Mouse (Mus musculus): ENCODE results near the gene Nova2.

Gene Nova2

DNA sequence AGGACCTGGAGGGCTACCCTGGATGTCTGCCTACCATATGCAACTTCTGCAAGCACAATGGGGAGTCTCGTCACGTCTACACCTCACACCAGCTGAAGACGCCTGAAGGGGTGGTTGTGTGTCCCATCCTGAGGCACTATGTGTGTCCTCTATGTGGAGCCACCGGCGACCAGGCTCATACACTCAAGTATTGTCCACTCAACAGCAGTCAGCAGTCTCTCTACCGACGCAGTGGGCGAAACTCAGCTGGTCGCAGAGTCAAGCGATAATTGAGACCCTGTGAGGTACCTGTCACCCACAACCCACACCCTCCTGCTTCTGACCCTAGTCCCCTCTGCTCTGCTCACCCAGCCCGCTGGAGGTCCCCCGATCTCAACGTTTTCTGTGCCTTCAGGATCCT, 62.1 kb downstream of the Nova2 start:
- no peak for DNase-seq

DNA sequence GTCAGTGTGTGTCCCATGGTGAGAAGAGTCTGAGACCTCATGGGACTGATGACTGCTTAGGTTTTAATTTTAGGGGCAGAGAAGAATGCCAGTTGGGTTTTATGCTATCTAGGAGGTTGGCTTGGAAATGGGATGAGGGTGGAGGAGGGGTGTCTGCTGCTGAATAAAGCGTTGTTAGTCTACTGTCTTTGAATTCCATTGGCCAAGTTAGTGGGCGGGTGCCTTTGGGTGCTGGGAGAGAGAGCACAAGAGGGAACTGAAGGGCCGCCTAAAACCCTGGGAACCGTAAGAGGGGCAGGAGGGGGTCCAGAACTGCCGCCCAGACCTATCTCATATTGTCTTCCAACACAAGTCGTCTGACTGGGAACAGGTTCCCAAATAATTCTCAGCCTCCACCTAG, 63.1 kb downstream of the Nova2 start:
- DNase-seq = no peak

DNA sequence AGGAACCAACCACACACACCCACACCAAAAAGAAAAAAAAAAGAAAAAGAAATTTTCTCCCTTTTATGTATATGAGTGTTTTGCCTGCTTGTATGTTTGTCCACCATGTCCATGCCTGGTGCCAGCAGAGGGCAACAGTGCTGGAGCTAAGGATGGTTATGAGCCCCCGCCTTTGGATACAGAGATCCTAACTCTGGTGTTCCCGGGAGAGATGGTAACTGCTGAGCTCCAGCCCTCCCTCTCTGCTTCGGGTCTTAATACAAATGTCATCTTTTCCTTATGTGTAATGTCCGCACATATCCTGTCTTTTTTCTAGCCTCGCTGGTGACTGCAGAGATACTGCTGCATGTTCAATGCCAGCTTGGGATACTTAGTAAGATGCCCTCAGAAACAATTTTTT, 64.3 kb downstream of the Nova2 start:
- peak; percentile 77 to 79 for DNase-seq

DNA sequence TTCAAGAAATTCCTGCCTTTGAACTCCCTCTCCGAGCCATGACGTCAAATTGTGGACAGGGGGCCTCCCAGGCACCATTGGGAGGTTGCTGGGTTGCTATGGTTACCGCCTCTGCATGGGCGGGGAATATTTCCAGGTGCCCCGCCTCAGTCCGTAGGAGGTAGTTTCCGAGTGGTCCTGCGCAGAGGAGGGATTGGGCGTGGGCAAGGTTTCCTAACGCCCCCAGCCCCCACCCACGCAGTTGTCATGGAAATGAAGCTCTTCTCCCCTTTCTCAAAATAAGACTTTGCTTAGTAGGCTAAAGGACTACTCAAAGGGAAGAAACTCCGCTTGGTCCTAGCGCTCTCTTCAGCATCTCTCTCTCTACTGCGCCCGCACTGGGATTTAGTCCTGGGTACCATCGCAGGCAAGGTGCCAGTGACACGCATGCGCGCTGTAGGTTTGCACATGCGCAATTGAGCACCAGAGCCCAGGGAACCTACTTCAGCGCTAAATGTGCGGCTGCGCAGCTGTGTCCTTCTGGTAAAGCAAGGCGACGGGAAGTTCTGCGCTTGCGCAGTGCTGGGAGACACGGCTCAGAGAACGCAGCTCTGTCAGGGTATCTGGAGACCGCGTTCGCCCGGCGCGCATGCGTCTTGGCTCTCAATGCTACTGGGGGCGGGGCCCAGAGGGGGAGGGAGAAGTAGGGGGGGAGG, 65.1 kb downstream of the Nova2 start, which contains the start of gene Mypop:
Gene Mypop, plus strand, starts transcription at position 645 of the 695 bp plus-strand sequence.
- DNase-seq = peak; percentile 99 to 100

DNA sequence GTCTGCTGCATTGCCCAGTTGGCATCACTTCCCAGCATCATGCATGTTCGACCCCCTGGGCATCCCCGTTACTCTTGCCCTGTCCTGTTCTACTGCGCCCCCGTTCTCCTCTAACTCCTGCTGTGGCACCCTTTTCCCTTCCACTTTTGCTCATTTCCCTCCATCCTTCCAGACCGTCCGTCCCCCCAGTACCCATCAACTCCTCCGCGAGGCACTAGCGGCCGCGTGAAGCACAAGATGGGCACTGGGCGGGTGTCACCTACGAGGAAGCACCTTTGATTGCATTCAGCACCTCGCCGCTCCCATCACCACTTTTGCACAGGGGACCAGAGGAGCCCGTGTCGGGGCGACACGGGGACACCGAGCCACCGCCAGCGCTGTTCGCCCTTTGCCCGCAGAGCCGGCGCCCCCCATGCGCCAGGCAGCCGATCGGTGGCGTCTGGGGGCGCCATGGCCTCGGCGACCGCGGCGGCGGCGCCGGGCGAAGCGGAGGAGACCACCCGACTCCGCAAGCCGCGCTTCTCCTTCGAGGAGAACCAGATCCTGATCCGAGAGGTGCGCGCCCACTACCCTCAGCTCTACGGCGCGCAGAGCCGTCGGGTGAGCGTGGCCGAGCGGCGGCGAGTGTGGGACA, 66.1 kb downstream of the Nova2 start:
- peak; percentile 69 to 75 for DNase-seq

DNA sequence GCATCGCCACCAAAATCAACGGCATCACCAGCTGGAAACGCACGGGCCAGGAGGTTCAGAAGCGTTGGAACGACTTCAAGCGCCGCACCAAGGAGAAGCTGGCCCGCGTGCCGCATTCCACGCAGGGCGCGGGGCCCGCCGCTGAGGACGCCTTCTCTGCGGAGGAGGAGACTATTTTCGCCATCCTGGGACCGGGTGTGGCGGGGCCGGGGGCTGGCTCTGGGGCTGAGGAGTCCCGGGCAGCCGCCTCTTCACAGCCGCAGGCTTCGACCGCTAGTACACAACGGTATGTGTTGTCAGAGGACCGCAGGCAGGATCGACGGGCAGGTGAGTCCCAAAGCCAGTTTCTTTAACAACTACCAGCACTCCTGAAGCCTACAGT, 66.6 kb downstream of the Nova2 start:
- DNase-seq = peak; percentile 63 to 68

DNA sequence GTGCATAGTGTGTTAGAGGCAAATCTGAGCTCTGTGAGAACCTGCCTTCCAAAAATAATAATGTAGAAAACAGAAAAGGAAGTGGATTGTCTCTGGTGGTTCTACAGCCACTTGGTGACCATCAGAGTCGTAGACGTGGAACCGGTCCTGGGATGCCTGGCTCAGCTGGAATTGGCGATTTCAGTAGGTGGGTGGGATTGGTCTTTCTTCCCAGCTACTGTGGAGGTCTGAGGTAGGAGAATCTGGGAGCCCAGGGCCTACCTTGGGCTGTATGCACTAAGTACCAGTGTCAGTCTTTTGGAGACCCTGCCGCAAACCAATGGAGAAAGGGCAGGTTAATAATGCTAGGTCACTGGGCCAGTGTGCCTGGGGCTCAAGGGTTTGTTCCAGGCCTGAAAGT, 67.3 kb downstream of the Nova2 start:
- DNase-seq = no peak

DNA sequence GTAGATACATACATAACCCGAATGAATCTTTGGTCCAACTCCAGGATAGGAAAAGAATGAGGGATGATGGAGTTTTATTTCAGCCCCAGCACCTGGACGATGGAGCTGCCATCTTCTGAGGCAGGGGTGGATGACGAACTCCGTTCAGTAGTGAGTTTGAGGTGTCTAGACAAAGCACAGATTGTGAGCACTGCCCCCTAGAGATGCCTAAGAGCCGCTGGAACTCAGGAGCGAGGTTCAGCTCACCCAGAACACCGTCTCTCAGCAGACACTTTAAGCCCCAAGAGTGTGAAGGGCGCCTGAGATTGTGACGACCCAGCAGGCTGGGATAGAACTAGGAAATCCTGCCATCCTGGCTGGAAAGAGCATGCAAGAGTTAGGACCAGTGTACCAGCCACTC, 73.1 kb downstream of the Nova2 start:
- no peak for DNase-seq

DNA sequence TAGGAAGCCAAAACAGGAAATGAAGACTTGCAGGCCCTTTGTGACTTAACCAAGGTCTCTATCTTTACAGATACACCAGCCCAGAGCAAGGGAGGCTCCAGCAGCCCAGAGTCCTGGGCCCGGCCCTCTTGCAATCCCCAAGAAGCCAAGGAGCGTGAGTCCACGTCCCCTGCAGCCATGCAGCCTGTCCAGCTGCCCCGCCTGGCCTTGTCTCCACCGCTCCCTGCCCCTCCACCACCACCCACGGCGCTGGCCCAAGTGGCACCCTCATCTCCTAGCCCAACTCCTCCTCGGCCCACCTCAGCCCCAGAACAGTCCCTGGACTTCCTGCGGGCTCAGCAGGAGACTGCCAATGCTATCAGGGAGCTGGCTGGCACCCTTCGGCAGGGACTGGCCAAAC, 74.7 kb downstream of the Nova2 start:
- no peak for DNase-seq

DNA sequence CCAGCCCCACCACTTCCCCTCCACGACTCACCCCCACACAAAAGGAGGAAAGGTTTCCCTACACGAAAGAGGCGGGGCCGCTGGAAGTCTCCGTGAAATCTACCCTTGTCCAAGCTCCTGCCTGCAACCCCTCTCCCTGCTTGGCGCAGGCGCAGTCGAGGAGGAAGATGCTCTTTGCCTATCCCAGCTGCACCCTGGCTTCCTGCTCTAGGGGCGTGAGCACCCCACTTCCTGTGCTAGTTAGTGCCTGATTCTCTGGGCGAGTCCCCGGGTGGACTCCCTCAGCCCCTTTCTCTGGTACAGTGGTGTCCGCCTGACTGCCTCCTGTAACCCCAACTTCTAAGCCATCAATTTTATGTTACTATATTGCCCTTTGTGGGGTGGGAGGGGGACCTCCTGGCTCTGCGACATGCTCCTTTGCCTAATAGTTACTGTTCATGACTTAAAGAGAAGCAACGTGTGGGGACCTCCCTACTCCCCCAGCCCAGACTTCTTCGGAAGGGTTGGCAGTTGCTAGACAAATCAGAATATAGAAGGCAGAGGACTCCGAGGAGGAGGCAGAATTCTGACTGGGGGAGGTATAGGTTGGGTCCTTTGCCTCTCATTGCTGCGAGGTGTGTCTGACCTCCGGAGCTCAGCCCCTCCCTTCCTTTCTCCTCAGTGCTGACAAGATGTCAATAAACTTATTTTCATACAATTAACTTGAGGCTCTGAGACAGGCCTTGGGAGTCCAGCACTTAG, 75.5 kb downstream of the Nova2 start:
- no peak for DNase-seq

DNA sequence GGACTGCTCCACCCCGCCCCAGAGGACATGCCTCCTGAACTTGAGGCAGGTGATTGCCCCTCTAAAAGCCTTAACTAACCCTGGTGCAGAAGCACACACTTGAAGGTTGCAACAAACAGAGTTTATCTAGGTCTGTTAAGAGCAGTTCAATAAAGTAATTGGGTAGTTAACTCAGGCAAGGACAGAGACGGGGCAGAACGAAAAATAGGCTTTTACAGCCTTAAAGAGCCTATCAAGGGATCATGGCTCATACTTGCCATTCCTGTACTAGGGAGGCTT, 76.1 kb downstream of the Nova2 start:
- no peak for DNase-seq

DNA sequence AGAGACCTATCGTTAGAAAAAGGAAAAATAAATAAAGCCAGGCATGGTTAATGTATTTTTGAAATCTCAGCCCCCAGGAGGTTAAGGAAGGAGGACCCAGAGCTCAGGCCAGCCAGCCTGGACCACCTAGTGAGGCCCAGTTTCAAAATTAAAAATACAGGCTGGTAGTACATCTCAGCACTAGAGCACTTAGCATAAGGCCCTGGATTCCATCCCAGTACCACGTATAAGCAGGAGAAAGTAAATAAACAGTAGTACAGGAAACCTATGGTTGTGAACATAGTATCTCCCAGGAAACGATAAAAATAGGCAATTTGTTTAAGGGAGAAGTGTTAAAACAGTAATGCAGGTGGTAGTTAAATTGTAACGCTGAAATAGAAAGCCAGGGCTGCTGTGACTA, 76.4 kb downstream of the Nova2 start:
- DNase-seq = no peak

DNA sequence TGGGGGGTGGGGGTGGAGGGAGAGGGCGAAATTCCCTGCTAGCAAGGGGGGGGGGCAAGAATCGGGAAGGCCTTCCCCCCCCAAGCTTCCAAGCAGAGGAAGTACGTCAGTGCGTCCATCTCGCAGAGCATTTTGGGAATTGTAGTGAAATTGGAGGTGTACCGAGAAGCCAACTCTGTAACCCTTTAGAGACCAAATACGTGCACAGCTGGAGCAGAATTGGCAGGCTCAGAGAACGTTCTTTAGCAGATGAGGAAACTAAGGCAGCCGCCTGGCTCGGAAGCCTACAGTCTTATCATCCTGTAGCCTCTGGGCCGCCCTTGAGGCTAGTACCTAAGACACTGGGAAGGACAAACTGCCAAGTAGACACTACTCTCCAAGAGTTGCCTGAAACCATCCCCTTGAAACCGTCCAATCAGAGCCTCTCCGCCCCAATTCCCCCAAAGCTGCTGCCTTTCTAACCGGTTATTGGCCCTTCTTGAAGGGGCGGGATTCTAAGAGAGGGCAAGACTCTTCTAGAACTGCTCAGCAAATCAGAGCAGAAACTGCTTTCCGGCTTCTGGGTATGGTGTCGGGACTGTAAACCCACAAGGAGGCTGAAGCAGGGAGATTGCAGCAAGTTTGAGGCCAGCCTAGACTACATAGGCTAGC, 77.3 kb downstream of the Nova2 start:
- peak; percentile 87 to 89 for DNase-seq

DNA sequence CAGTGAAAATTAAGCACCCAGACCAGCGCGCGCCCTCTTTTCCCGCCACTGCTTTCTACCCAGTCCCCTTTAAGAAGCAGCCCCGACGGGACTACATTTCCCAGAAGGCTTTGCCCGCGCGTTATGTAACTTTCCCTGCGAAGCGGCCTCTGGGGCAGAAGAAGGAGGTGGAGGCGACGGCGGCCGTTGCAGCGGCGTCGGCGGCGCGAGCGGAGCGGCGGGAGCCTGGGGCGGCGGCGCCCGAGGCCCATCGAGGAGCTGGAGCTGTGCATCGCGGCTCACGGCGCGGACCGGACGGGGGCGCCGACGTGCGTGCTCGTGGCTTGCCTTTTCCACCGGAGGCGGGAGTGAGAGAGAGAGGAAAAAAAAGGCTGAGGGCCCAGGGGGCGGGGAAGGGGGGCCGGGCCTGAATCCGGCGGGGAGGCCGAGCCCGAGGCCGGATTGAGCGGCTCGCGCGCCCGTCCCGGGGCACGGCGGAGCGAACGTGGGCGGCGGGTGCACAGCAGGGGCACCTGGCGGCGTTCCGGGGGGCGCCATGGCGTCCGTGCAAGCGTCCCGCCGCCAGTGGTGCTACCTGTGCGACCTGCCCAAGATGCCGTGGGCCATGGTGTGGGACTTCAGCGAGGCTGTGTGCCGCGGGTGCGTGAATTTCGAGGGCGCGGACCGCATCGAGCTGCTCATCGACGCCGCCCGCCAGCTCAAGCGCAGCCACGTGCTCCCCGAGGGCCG, 78.4 kb downstream of the Nova2 start, which contains the start of gene Irf2bp1:
Gene Irf2bp1, plus strand, starts transcription at position 143 of the 729 bp plus-strand sequence.
- peak; percentile 95 to 97 for DNase-seq

DNA sequence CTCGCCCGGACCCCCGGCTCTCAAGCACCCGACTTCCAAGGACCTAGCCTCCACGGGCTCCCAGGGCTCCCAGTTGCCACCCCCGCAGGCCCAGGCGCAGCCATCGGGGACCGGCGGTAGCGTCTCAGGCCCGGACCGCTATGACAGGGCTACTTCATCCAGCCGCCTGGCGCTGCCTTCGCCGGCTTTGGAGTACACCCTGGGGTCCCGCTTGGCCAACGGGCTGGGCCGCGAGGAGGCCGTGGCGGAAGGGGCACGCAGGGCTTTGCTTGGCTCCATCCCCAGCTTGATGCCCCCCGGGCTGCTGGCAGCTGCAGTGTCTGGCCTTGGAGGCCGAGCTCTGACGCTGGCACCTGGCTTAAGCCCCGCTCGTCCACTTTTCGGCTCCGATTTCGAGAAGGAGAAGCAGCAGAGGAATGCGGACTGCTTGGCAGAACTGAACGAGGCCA, 79.0 kb downstream of the Nova2 start:
- DNase-seq = peak; percentile 81 to 83

DNA sequence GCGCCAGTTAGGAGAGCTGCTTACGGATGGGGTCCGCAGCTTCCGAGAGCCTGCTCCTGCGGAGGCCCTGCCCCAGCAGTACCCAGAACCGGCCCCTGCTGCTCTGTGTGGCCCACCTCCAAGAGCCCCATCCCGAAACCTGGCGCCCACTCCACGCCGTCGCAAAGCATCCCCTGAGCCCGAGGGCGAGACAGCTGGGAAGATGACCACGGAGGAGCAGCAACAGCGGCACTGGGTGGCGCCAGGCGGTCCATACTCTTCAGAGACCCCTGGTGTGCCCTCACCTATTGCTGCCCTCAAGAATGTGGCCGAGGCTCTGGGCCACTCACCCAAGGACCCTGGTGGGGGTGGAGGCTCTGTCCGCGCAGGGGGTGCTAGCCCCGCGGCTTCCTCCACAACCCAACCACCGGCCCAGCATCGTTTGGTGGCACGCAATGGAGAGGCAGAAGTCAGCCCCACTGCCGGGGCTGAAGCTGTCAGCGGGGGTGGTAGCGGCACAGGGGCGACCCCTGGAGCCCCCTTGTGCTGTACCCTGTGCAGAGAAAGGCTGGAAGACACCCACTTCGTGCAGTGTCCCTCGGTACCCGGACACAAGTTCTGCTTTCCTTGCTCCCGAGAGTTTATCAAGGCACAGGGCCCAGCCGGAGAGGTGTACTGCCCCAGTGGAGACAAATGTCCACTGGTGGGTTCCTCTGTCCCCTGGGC, 79.9 kb downstream of the Nova2 start:
- peak; percentile 43 to 52 for DNase-seq

DNA sequence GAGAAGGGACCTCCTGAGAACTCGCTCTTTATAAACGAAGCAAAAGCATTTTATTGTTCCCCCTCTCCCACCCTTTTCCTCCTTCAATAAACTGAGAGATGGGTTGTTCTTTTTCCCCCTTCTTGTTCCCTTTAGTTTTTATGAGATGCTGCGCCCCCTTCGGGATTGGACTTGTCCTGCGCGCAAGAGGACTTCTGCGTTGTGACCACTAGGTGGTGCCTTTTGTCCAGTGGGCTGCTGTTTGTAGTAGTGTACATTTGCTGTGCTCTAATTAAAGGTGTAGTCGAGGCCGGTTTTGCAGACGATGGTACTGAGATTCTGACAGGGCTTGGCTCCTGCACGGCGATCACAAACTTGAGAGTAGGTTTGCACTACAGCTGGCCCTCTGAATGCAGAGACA, 80.8 kb downstream of the Nova2 start:
- DNase-seq = peak; percentile 91 to 95

DNA sequence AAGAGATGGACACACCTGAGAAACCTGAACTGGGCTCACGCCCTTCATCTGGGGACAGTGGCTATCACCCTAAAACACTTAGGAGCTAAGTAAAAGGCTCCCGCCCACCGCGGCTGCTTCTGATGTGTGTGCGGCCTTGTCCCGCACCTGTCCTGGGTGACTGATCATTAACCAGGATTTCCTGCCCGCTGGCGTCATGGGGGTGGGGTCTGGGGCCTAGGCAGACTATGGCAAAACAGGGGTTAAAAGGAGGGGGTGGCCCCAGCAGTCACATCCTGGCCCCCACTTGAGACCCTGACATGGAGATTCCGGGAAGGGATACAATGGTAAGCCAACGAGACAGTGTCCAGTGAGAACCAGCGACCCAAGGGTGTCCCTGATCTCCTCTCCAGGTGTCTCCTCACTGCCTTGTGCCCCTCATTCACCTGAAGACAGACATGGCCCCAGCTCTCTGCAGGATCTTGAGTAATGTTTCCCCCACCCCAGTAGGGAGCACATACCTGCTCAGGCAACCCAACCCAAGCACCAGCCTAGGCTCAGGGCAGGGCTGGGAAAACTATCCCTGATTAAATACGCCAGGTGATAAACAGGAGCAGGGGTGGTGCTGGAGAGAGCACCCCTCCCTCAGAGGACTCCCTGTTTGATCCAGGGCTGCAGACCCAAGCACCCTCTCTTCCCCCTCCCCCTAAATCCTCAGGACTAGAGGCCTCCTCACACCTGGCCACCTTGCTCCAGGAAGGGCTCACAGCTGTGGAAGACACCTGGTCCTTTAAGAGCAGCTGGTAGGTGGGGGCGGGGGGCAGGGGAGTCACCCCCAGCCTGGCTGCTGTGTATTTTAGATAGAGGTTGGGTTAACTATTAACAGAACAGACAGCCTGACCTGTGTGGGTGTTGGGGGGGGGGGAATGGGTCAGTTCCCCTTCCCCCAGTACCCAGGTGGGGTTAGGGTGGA, 81.6 kb downstream of the Nova2 start:
- peak in 1 of 2 experiments; percentile 24 for DNase-seq

DNA sequence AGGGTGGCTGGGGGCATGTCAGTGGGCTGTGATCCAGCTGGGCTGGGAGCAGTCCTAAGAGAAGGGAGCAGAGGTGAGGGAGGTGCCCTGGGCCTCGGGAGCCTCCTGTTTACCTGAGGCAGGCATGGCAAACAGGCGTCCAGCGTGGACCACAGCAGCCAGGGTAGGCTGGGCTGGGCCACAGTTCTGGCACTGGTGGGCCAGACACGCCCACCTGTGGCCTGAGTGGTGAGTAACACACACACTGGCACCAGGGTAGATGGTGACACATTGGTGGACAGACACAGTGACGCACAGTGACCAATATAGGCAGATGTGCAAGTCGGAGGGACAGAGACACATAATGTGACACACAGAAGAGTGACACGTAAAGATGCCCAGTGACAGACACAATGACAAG, 84.9 kb downstream of the Nova2 start:
- no peak for DNase-seq

DNA sequence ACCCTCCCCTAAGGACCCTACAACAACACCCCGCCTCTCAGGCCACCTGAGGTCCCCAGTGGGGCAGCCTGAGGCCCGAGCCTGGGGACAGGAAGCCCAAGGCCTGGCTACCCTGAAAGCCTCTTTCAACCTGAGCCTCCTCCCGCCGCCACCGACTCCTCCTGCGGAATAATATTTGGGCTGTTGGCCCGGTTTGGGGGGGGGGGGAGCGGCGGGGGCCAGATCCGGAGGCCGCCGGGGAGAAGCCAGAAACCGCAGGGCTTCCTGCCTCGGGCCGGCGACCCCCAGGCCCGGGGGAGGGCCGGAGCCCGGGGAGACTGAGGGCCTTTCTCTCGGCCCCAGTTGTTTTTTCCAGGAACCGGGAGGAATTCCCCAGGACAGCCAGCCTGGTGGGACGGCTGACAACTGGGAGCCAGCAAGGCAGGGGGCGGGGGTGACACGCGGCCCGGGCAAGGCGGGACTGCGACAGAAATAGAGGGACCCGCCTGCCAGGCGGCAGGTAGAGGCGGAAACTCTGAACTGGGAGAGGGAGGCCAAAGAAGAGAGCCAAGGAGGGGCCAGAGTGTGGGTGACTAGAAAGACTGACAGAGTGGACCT, 86.4 kb downstream of the Nova2 start:
- DNase-seq = peak in 1 of 2 experiments; percentile 45

Data from cerebellum, postnatal 10 days (tissue).